Mouse (Mus musculus) gastrocnemius, adult 8-10 months (tissue): ENCODE measurements around the gene Ndufv1. TPM values are rescaled to one million over a fixed set of nuclear protein-coding genes. Genes with fewer than 3 reads are reported as not detected.
A peak's percentile ranks its signal among the peaks of the same experiment; 100 is the strongest.

ENCODE experiments used
- DNase-seq, 2 experiments: peaks; one replicate each; pipeline ENCODE4 v3.0.0; 2022; ENCODE audit warnings: low spot score in 2 of 2
- total RNA-seq, 4 experiments: library from RNA; stranded (reverse); gene quantifications; 2 replicates each; pipeline ENCODE4 v1.2.4; 2022

Ndufv1 gene
- total RNA-seq, 4 experiments from 2014 or later, result 435 to 477 (median 462) TPM

- no peak for DNase-seq
These were observed 9.0 kb downstream of the Ndufv1 start for GRCm38 (mm10) chr19:4003641-4004040.

GRCm38 (mm10) chr19:4003112-4003511 lies 9.5 kb downstream of the Ndufv1 start, which contains the start of gene Doc2g:
Gene Doc2g (plus strand): TSS chr19:4003313.
- DNase-seq, result no peak

- no peak for DNase-seq
These were observed 10.9 kb downstream of the Ndufv1 start for GRCm38 (mm10) chr19:4001752-4002151.

- DNase-seq, result no peak
These were observed 11.6 kb downstream of the Ndufv1 start for GRCm38 (mm10) chr19:4000949-4001525.

- DNase-seq, result peak; percentile 95 to 97
These were observed 12.3 kb downstream of the Ndufv1 start, which contains the start of the genes Nudt8 and Gm49405 for GRCm38 (mm10) chr19:4000119-4000900. Gene Nudt8 (plus strand): TSS chr19:4000580. Gene Gm49405 (plus strand): TSS chr19:4000626.

- no peak for DNase-seq
These were observed 13.4 kb downstream of the Ndufv1 start for GRCm38 (mm10) chr19:3999121-3999730.

GRCm38 (mm10) chr19:3998335-3998734 lies 14.3 kb downstream of the Ndufv1 start:
- no peak for DNase-seq

GRCm38 (mm10) chr19:3997231-3997630 lies 15.4 kb downstream of the Ndufv1 start:
- DNase-seq, result no peak

GRCm38 (mm10) chr19:3996747-3997146 lies 15.9 kb downstream of the Ndufv1 start:
- DNase-seq, result no peak

GRCm38 (mm10) chr19:3996106-3996505 lies 16.5 kb downstream of the Ndufv1 start:
- DNase-seq, result no peak

- no peak for DNase-seq
These were observed 17.1 kb downstream of the Ndufv1 start for GRCm38 (mm10) chr19:3995505-3995904.

- no peak for DNase-seq
These were observed 17.7 kb downstream of the Ndufv1 start for GRCm38 (mm10) chr19:3994932-3995331.

GRCm38 (mm10) chr19:3992416-3992815 lies 20.2 kb downstream of the Ndufv1 start, which contains the start of gene Tbx10:
Gene Tbx10 (plus strand): TSS chr19:3992752.
- no peak for DNase-seq

- no peak for DNase-seq
These were observed 20.6 kb downstream of the Ndufv1 start for GRCm38 (mm10) chr19:3991966-3992365.

GRCm38 (mm10) chr19:3991562-3991961 lies 21.0 kb downstream of the Ndufv1 start:
- DNase-seq, result no peak

- peak in 1 of 2 experiments; percentile 48 for DNase-seq
These were observed 21.8 kb downstream of the Ndufv1 start for GRCm38 (mm10) chr19:3990804-3991203.

GRCm38 (mm10) chr19:3988750-3989149 lies 23.9 kb downstream of the Ndufv1 start:
- DNase-seq, result no peak

- no peak for DNase-seq
These were observed 24.5 kb downstream of the Ndufv1 start for GRCm38 (mm10) chr19:3988066-3988465.

- peak; percentile 68 to 79 for DNase-seq
These were observed 26.3 kb downstream of the Ndufv1 start, which contains the start of gene Acy3 for GRCm38 (mm10) chr19:3986334-3986733. Gene Acy3 (plus strand): TSS chr19:3986570.

- no peak for DNase-seq
These were observed 27.3 kb downstream of the Ndufv1 start for GRCm38 (mm10) chr19:3985261-3985681.

GRCm38 (mm10) chr19:3983527-3984200 lies 28.9 kb downstream of the Ndufv1 start:
- no peak for DNase-seq
